Mouse (Mus musculus) ES-Bruce4 (cell line): ENCODE measurements around the gene Hba-a2.

ENCODE experiments used
- CTCF ChIP-seq: IDR thresholded peaks from one replicate; pipeline ENCODE4 v1.8.1; 2011; ENCODE audit warnings: low read depth, low read length
- EP300 ChIP-seq: IDR thresholded peaks from 2 replicates; pipeline ENCODE4 v1.6.1; 2011; ENCODE audit warnings: low read depth, low read length; ENCODE audit not compliant: insufficient read depth
- POLR2A ChIP-seq: IDR thresholded peaks from one replicate; pipeline ENCODE4 v1.8.1; 2011; ENCODE audit warnings: low read length; ENCODE audit not compliant: insufficient read depth

- TF ChIP-seq POLR2A: no peak
- no peak for TF ChIP-seq CTCF
- TF ChIP-seq EP300: no peak
These were observed 40.2 kb downstream of the Hba-a2 start for GRCm38 (mm10) chr11:32336435-32336907.
